Mouse (Mus musculus) hindlimb bud, embryonic 11.5 days (tissue): ENCODE results near the gene Zfp94.
"Not testable (repeated sequence)": the region's sequence is repeated elsewhere in the genome, so short reads cannot be mapped to it uniquely, and the experiment has no call there.

Experiments used
- DNase-seq: peaks from one replicate; pipeline ENCODE4 v3.0.0-alpha.2; 2012; ENCODE audit warnings: low read depth, low spot score; ENCODE audit errors: extremely low spot score

Zfp94 gene

GRCm38 (mm10) chr7:24278771-24279170, 37.7 kb downstream of the Zfp94 start:
- DNase-seq = not testable (repeated sequence)

DNA sequence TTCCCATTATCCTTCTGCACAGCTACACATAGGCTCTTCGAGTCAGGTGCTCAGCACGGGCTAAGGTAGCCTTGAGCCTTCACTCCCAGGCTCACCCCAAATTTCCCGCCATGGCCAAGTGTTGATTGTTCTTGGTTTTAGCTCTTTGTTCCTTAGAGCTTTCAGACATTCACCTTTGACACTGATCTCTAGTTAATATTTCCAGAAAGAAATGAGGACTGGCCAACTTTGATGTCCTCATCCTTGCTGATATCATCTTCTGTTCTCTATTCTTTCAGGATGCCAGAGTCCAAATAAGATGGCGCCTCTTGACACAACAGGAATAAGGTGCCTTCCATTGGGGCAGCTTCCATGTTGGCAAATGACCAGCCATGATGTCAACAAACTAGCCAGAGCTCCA, 42.0 kb downstream of the Zfp94 start:
- no peak for DNase-seq

DNA sequence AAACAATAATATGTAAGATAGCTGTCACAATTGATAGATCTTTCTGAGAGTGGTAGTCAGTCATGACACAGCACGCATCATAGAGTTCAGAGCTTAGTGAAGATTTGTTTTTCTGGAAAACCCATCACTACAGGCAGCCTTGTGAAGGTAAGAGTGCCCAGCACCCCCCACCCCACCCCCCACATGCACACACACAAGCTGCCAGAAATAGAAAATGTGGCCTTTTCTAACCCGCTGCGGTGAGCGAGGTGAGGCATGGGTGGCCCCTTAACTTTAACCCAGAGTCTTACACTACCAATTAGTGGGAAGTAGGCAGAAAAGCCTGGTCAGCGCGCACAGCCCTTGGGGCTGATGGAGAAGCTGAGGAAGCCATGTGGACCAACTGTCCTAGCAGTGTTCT, 45.3 kb downstream of the Zfp94 start:
- no peak for DNase-seq

GRCm38 (mm10) chr7:24270288-24270672, 46.2 kb downstream of the Zfp94 start, which contains the start of gene Zfp93:
Zfp93 (plus strand) TSS chr7:24270420.
- DNase-seq = peak; percentile 88

- DNase-seq = no peak
These were observed 46.7 kb downstream of the Zfp94 start for GRCm38 (mm10) chr7:24269667-24270287.

- no peak for DNase-seq
These were observed 47.2 kb downstream of the Zfp94 start for GRCm38 (mm10) chr7:24269256-24269655.

DNA sequence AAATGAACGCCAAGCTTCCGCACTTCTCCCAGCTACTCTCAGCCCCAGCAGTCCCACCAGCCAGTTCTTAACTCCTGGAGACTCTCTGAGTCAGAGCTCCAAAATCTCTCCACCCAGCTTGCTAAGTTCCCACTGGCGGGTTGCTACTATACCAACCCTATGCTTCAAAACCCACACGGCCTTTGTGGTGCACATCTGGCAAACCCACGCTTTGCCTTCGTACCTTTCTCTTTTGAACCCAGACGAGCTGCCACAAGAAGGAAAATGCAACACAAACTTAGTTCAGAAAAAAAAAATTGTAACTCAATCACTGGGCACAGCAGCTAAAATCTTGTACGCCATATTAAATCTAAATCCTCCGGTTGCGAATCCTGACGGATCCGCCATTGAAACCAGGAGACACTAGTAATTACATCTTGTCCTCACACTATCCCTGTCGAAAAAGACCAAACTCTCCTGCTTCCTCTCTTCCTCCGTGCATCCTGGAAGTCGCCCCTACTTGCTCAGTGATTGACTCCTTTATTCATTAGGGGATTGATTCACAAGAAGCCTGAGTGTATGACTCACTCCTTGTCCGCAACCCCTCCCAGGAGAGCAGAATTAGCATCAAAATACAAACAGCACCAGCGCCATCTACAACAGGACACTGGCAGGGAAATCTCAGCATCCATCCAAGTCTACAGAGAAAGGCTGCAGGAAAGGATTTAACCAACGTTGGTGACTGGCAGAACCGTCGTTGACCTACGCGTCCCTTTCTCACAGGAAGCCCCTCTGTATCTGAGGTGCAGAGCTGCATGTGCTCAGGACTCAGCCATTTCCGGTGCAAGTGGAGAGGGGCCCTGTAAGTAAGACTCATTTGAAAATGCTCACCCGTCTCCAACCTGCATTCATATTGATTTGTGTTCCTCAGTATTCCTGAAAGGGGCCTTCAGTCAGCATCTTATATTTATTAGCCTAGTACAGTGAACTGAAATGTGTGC, 48.0 kb downstream of the Zfp94 start:
- no peak for DNase-seq

- no peak for DNase-seq
These were observed 56.5 kb downstream of the Zfp94 start for GRCm38 (mm10) chr7:24260000-24260312.

DNA sequence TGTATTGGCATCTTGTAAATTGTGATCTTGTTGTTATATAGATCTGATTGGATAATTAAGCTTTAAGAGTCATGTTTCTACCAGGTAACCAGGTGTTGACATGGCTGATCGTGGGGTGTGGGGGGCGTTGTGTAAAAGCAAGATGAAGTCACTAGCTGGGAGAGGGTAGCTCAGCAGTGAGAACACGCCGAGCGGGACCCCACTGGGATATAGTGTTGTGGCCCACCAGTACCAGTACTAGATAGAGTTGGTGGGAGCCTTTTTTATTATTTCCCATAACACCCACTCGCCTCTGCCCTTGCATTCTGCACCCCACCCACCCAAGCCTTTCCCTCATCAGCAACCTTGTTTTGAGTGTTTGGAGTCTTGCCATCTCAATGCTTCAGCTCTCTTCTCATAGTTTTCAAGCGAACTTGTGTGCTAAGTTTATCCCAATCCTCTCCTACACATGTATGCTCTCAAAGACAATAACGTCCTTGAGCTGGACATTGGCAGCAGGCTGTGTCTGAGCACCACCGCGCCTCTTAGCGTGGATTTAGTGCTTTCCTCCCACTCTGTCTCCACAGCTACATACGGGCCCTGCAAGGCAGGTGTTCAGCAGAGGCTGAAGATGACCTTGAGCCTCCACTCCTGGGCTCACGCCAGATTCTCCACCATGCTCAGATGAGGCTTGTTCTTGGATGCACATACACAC, 57.0 kb downstream of the Zfp94 start:
- DNase-seq = no peak

GRCm38 (mm10) chr7:24254633-24255474, 61.6 kb downstream of the Zfp94 start, which contains the start of gene Zfp108:
Zfp108 (plus strand) TSS chr7:24254794.
- DNase-seq = peak; percentile 61

- DNase-seq = no peak
These were observed 62.5 kb downstream of the Zfp94 start for GRCm38 (mm10) chr7:24253779-24254615.
